Mouse (Mus musculus) naive thymus-derived CD4-positive, alpha-beta T cell, adult 2 months (primary cell): ENCODE data around the gene Olfr747.
"Not testable (repeated sequence)": the region's sequence is repeated elsewhere in the genome, so short reads cannot be mapped to it uniquely, and the experiment has no call there.

Experiments
- DNase-seq: peaks from one replicate; pipeline ENCODE4 v3.0.0-alpha.2; 2011; ENCODE audit warnings: low read depth

The Olfr747 gene

GRCm38 (mm10) chr14:50693106-50693505 is at the start of gene Olfr747:
Gene Olfr747 (minus strand): TSS chr14:50693206.
- DNase-seq = no peak

GRCm38 (mm10) chr14:50741584-50741983 is 48.6 kb upstream of the Olfr747 start:
- DNase-seq = no peak

GRCm38 (mm10) chr14:50740334-50740733 is 47.3 kb upstream of the Olfr747 start:
- no peak for DNase-seq

GRCm38 (mm10) chr14:50722371-50722770 is 29.4 kb upstream of the Olfr747 start:
- not testable (repeated sequence) for DNase-seq

GRCm38 (mm10) chr14:50719875-50720274 is 26.9 kb upstream of the Olfr747 start:
- DNase-seq = not testable (repeated sequence)

GRCm38 (mm10) chr14:50707073-50707472 is 14.1 kb upstream of the Olfr747 start, which contains the start of gene Olfr748:
Gene Olfr748 (plus strand): TSS chr14:50707373.
- no peak for DNase-seq

DNA sequence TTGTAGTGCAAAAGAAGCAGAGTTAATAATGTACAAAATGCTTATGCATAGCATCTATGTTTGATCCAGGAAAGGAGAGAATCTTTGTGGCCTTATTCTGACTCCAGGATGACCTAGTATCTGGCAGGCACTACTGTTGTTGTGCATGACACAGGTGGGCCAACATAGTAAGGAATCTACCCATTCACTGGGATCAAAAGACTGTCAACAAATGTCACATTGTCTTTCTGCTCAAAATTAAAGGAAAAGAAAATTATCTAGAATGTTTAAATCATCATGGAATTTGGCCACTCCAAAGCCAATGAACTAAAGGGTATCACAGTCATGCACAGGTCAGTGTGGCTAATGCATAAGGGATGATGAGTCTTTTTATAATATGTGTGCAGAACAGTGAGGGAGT is 46.2 kb downstream of the Olfr747 start, which contains the start of gene Olfr746:
Olfr746 (plus strand) TSS at position 301 of the 400 bp plus-strand sequence.
- DNase-seq = no peak

GRCm38 (mm10) chr14:50639088-50639487 is 53.9 kb downstream of the Olfr747 start, which contains the start of gene Olfr745:
Gene Olfr745 (plus strand): TSS chr14:50639388.
- DNase-seq = no peak
